In the genomic region with DNA sequence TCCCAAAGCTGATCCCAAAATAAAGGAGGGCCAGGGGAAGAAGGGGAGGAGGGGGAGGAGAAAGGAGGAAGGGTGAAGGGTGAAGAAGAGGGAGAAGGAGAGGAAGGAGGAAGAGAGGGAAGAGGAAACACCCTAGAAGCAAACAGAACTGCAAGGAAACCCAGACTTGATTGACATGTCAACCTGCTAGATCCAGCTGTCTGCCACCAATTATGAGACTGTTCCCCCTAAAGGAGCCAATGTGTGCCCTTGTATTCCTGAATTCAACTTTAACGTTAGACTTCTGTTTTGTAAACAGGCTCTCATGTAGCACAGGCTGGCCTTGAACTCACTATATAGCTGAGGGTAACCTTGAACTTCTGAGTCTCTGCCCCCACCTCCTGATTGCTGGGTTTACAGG, we compare ENCODE assay signal across 19 mouse cellular contexts. TPM values are rescaled to one million over a fixed set of nuclear protein-coding genes. Genes with fewer than 3 reads are reported as not detected.
DNase-seq lines count a peak whose midpoint lies in the region; ATAC-seq and TF ChIP-seq lines count a peak whose summit lies in the region.
"Had no signal": no experiment of that assay in that cellular context is flagged by ENCODE, and none has a peak within 500 bp of the region (broad histone marks: within the 10 kb centered on the region; RNA-seq: fewer than 3 reads in every experiment).

No protein-coding gene starts in this region.

- 42% methylated on average over 1 of the region's 1 CpGs for WGBS in olfactory bulb, adult 2 months
- 69% methylated on average over 1 of the region's 1 CpGs for WGBS in forebrain, postnatal 0 days

- no peak overlapping the region for H3K27ac ChIP-seq in cortical plate, adult 2 months (ENCODE audit: insufficient read depth, low read length)
- peak overlapping the region; percentile 96 for H3K27ac ChIP-seq in olfactory bulb, adult 2 months (ENCODE audit: insufficient read depth, low read depth, low read length)
- H3K27ac ChIP-seq in forebrain, postnatal 0 days (ENCODE audit: low read depth, low read length), result no peak overlapping the region
- H3K27ac ChIP-seq: embryonic facial prominence, embryonic 13.5 days; forebrain, embryonic 12.5 days; gastrocnemius, adult 2 months; heart, embryonic 10.5 days; hindbrain, embryonic 13.5 days; hindbrain, postnatal 0 days had no signal

- no peak for TF ChIP-seq CTCF in cortical plate, adult 2 months (IDR thresholded peaks at IDR 0.05; ENCODE audit: extremely low read depth, insufficient read depth, low read length)
- no peak for TF ChIP-seq CTCF in olfactory bulb, adult 2 months (IDR thresholded peaks at IDR 0.05; ENCODE audit: insufficient read depth, low read depth, low read length)
- TF ChIP-seq CTCF in forebrain, postnatal 0 days (IDR thresholded peaks at IDR 0.05; ENCODE audit: low read depth), result no peak

- no peaks in the 10 kb centered on the region for H3K27me3 ChIP-seq in forebrain, postnatal 0 days (ENCODE audit: insufficient read depth, low read length)

- H3K9ac ChIP-seq in forebrain, postnatal 0 days, result no peak overlapping the region
- H3K9ac ChIP-seq: embryonic facial prominence, embryonic 13.5 days; forebrain, embryonic 12.5 days had no signal

- DNase-seq in heart, adult 11 months, result peak; percentile 36
- DNase-seq in heart, adult 9 months (ENCODE audit: low spot score in 2 of 2), result no peak
- peak; percentile 8 for DNase-seq in ES-CJ7 (ENCODE audit: low read depth, low spot score)
- no peak for DNase-seq in frontal cortex, postnatal 36 days (ENCODE audit: low spot score in 2 of 2)
- DNase-seq in ovary, postnatal 10 days (ENCODE audit: low spot score), result no peak
- no peak for DNase-seq in forebrain, postnatal 0 days
- DNase-seq: cerebellum, adult 11 months; cerebellum, adult 8-10 months; gastrocnemius, postnatal 25 days had no signal

- H3K9me3 ChIP-seq in forebrain, postnatal 0 days (ENCODE audit: low read length), result no peaks in the 10 kb centered on the region
- H3K9me3 ChIP-seq: embryonic facial prominence, embryonic 13.5 days; forebrain, embryonic 12.5 days; heart, embryonic 10.5 days; hindbrain, embryonic 13.5 days had no signal

- no peak for ATAC-seq in forebrain, postnatal 0 days

- H3K4me2 ChIP-seq in forebrain, postnatal 0 days (ENCODE audit: low read depth), result no peak overlapping the region
- H3K4me2 ChIP-seq: embryonic facial prominence, embryonic 13.5 days; forebrain, embryonic 12.5 days; hindbrain, embryonic 13.5 days had no signal

- peaks cover 5% of the 10 kb centered on the region for H3K4me1 ChIP-seq in cortical plate, adult 2 months (ENCODE audit: control insufficient read depth, insufficient read depth, low read length)
- H3K4me1 ChIP-seq in olfactory bulb, adult 2 months (ENCODE audit: control insufficient read depth, insufficient read depth, low read length), result peaks cover 34% of the 10 kb centered on the region
- H3K4me1 ChIP-seq in forebrain, postnatal 0 days (ENCODE audit: insufficient read depth), result no peaks in the 10 kb centered on the region

- H3K4me3 ChIP-seq in cortical plate, adult 2 months (ENCODE audit: insufficient read depth, low read length), result peak overlapping the region; percentile 50; the same call in 1 of the 2 replicates
- H3K4me3 ChIP-seq in olfactory bulb, adult 2 months (ENCODE audit: insufficient read depth, low read depth, low read length), result peak overlapping the region; percentile 50; the same call in 1 of the 2 replicates
- no peak overlapping the region for H3K4me3 ChIP-seq in forebrain, postnatal 0 days (ENCODE audit: low read depth, low read length)
- H3K4me3 ChIP-seq: embryonic facial prominence, embryonic 13.5 days; forebrain, embryonic 12.5 days; gastrocnemius, adult 2 months; heart, embryonic 10.5 days; hindbrain, embryonic 13.5 days had no signal

- no peak for TF ChIP-seq POLR2A in cortical plate, adult 2 months (IDR thresholded peaks at IDR 0.05; ENCODE audit: extremely low read depth, insufficient read depth, low read length)
- TF ChIP-seq POLR2A in olfactory bulb, adult 2 months (IDR thresholded peaks at IDR 0.05; ENCODE audit: insufficient read depth, low read depth, low read length), result no peak

- H3K36me3 ChIP-seq in forebrain, postnatal 0 days (ENCODE audit: insufficient read depth), result no peaks in the 10 kb centered on the region
- H3K36me3 ChIP-seq: embryonic facial prominence, embryonic 13.5 days; forebrain, embryonic 12.5 days; heart, embryonic 10.5 days; hindbrain, embryonic 13.5 days had no signal

RNA-seq across cellular contexts. Expression of a gene that starts 1.3 kb away (rescaled TPM):
- 9.1 and 10.4 TPM in 2 replicates for polyA plus RNA-seq in cortical plate, adult 2 months (2012; rRNA removed)
- polyA plus RNA-seq in olfactory bulb, adult 2 months (2012; ENCODE audit: insufficient read depth, insufficient read length, low replicate concordance, missing spikeins), result not detected in 2 replicates
- total RNA-seq in forebrain, postnatal 0 days (2014; rRNA removed), result 1.8 and 3.3 TPM in 2 replicates
- polyA plus RNA-seq in forebrain, postnatal 0 days (2015; fragmentation: Nextera tagmentation; extraction: Ambion mirVana), result 2.2 and 3.9 TPM in 2 replicates
- total RNA-seq: granulocyte monocyte progenitor cell, adult 5-6 weeks; hematopoietic stem cell, adult 5-6 weeks had no signal

RNA-seq across cellular contexts. Expression of a gene that starts 29.9 kb away (rescaled TPM):
- polyA plus RNA-seq in cortical plate, adult 2 months (2012; rRNA removed), result 0.86 and 1.2 TPM in 2 replicates
- polyA plus RNA-seq in olfactory bulb, adult 2 months (2012; ENCODE audit: insufficient read depth, insufficient read length, low replicate concordance, missing spikeins), result not detected in 2 replicates
- 0.52 and 0.54 TPM in 2 replicates for total RNA-seq in forebrain, postnatal 0 days (2014; rRNA removed)
- polyA plus RNA-seq in forebrain, postnatal 0 days (2015; fragmentation: Nextera tagmentation; extraction: Ambion mirVana), result 0.06 and 0.33 TPM in 2 replicates

Comparison
In these comparisons a context has a peak if more than half of its experiments do, and no peak if none do; other contexts are left out.
1. DNase-seq: peak in heart, adult 11 months (single experiment) and ES-CJ7 (single experiment); none in heart, adult 9 months (0 of 2), frontal cortex, postnatal 36 days (0 of 2), ovary, postnatal 10 days (single experiment) and forebrain, postnatal 0 days (single experiment).